Mouse (Mus musculus): ENCODE measurements around the gene Pex7.

GRCm38 (mm10) chr10:19820986-19821385 is 86.5 kb downstream of the Pex7 start:
- no peak for TF ChIP-seq CTCF (IDR thresholded peaks at IDR 0.05; ENCODE audit: insufficient read depth, low read length)
- no peak for TF ChIP-seq POLR2A (IDR thresholded peaks at IDR 0.05; ENCODE audit: borderline replicate concordance, extremely low read depth, low read depth, low read length)
